Mouse (Mus musculus): ENCODE measurements around the gene Lnpep.

Lnpep gene

GRCm38 (mm10) chr17:17609523-17609922, 15.3 kb downstream of the Lnpep start:
- DNase-seq (ENCODE audit: low read depth, low spot score): no peak

GRCm38 (mm10) chr17:17608416-17608988, 16.3 kb downstream of the Lnpep start:
- DNase-seq (ENCODE audit: low read depth, low spot score): no peak

DNA sequence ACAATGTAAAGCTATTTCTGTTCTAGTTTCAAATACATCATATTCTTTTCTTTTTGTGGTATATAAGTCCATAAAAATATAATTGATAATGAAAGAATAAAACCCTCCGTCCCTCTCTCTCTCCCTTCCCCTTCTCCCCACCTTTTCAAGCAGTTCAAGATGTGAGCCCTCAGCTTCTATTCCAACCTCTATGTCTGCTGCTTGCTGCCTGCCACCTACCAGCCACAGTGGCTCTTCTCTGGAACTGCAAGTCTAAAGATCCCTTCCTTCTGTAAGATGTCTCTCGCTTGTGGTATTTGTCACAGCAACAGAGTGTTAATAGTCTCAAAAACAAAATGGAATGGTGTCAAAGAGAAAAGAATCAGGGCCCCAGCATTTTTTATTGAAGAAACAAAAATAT, 20.3 kb downstream of the Lnpep start:
- DNase-seq (ENCODE audit: low read depth, low spot score): no peak

DNA sequence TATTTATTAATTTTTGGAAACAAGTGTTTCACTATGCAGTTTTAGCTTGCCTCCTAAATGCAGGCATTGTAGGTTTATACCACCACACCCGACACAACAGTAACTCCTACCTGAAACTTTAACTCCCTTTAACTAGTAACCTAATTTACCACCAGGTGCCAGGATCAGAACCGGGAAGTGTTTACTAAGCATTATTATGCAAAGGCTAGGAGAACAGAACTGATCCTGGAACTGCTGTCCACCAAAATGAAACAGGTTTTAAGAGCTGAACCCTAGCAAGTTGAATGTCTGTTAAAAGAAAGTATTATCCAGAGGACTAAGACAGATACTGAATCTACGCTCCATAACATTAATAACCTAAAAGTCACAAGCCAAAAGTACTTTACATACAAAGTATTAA, 21.2 kb downstream of the Lnpep start:
- no peak for DNase-seq (ENCODE audit: low read depth, low spot score)

DNA sequence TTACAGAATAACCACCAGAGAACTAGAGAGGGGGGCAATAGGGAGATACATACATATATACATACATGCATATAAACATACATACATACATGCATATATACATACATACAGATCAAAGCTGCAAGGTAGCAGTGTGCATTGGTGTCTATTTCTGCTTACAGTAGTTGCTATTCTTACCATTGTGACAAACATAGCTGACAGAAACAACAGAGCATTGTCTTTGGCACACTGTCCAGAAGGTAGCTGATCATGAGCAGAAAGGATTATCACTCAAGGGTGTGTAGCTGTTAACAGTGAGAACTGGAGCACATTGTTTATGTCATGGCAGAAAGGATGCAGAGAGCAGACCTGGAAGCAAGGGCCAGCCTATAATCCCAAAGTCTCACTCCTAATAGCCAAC, 22.1 kb downstream of the Lnpep start:
- no peak for DNase-seq (ENCODE audit: low read depth, low spot score)

GRCm38 (mm10) chr17:17602330-17602729, 22.5 kb downstream of the Lnpep start:
- DNase-seq (ENCODE audit: low read depth, low spot score): no peak

- no peak for DNase-seq (ENCODE audit: low read depth, low spot score)
Observed at GRCm38 (mm10) chr17:17600804-17601252, 24.0 kb downstream of the Lnpep start.

GRCm38 (mm10) chr17:17600001-17600400, 24.8 kb downstream of the Lnpep start:
- no peak for DNase-seq (ENCODE audit: low read depth, low spot score)

DNA sequence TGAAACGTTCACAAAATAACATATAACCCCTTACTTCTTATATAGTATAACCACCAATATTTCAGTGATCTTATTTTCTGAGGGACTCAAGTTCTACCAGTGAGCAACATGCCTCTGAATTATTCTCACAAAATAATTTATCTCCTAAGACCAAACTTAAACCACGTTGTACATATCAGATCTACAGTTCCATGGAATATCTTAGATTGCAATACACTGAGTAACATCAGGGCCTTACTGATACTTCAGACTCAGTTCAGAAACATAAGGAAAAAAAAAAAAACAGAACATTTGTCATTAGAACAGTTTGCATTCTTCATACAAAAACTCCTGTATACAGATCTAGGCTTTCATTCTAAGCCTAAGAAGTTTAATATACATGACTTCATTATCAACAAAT, 26.5 kb downstream of the Lnpep start:
- no peak for DNase-seq (ENCODE audit: low read depth, low spot score)

- no peak for DNase-seq (ENCODE audit: low read depth, low spot score)
Observed at GRCm38 (mm10) chr17:17592926-17593325, 31.9 kb downstream of the Lnpep start.

- DNase-seq (ENCODE audit: low read depth, low spot score): no peak
Observed at GRCm38 (mm10) chr17:17587333-17588047, 37.4 kb downstream of the Lnpep start.

- DNase-seq (ENCODE audit: low read depth, low spot score): no peak
Observed at GRCm38 (mm10) chr17:17585115-17585514, 39.7 kb downstream of the Lnpep start.

- no peak for DNase-seq (ENCODE audit: low read depth, low spot score)
Observed at GRCm38 (mm10) chr17:17583896-17584295, 41.0 kb downstream of the Lnpep start.

DNA sequence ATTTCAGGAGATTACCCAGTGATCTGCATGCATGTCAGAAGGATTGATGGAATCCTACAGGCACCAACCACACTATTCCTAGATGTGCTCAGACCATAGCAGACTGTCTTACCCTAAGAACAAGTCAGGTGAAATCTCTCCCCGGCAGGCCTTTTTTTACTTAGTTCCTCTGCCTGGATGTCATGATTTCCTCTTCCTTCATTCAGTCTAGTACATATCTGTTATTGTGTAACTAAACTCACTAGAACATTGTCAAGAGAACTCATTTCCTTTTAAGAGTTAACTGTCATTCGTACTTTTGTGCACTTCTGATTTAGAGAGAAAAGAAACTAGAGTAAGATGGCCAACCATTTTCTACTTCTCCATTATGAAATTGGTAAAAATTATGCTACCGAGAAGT, 43.6 kb downstream of the Lnpep start:
- no peak for DNase-seq (ENCODE audit: low read depth, low spot score)

- DNase-seq (ENCODE audit: low read depth, low spot score): no peak
Observed at GRCm38 (mm10) chr17:17576399-17576798, 48.5 kb downstream of the Lnpep start.

DNA sequence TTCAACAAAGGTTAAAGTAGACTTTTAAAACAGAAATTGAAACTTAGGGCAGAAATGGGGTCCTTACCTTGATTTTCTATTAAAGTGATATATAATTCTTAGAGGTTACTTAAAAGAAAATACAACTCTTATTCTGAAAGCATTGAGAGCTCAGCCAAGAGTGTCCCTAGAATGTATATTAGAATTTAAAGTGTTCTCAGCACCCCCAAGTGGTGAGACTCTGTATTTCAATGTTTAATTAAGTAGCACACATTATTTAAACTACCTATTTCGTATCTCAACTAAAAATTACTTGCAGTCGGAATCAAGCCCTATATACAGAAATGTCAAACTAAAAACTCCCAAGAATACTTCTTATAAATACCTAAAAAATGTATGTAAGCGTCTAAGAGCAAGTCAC, 57.8 kb downstream of the Lnpep start:
- DNase-seq (ENCODE audit: low read depth, low spot score): peak; percentile 14

GRCm38 (mm10) chr17:17548958-17549357, 75.9 kb downstream of the Lnpep start:
- no peak for DNase-seq (ENCODE audit: low read depth, low spot score)

DNA sequence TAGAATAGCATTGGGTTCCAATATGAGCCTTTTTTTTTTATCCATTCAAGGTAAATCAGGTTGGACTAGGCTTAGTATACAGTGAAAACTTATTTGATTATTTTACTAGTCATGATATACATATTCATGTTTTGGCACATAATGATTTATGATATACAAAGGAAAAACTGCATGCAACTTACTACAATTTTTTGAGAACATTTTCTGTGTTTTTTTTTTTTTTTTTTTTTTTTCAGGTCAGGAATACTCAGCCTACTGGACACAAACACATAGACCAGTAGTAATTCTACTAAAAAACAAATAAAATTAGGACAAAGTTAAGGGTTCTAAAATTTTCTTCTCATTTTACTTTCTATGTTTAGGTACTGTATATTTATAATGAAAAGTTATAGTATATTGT, 93.5 kb downstream of the Lnpep start:
- DNase-seq (ENCODE audit: low read depth, low spot score): no peak

- no peak for DNase-seq (ENCODE audit: low read depth, low spot score)
Observed at GRCm38 (mm10) chr17:17516384-17517016, 108.3 kb downstream of the Lnpep start.

DNA sequence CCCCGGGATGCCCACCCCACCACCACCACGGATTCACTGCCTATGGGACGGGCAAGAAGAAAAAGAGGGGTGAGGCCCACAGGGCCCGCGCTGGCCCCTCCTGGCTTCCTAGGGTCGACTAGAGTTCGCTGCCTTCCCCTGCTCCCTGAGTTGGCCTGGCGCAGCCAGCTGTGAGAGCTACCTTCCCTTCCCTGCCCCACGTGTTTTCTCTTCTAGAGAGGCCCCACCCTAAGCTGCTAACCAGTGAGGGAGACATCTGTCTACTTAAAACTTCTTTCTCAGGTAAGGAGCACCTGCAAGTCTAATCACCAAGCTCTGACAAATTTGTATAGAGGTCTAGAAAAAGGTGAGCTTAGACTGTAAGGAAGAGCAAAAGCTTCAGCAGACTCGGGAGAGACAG, 118.2 kb downstream of the Lnpep start:
- no peak for DNase-seq (ENCODE audit: low read depth, low spot score)

DNA sequence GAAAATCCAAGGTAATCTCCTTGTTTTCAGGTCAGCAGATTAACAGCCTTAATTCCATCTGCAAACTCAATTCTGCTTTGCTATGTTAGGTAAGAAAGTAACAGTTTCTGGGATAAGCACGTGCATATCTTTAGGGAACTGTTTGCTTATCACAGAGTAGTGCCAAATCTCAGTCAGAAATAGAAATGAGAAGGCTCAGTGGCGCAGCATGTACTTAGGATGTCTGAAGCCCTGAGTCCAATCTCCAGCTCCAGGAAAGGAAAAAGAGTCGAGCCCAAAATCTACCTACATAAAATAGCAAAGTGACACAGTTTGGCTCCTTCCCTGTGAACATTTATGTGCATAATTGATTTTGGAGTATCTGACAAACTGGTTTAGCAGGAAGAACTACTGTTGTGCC, 125.6 kb downstream of the Lnpep start:
- peak; percentile 16 for DNase-seq (ENCODE audit: low read depth, low spot score)

DNA sequence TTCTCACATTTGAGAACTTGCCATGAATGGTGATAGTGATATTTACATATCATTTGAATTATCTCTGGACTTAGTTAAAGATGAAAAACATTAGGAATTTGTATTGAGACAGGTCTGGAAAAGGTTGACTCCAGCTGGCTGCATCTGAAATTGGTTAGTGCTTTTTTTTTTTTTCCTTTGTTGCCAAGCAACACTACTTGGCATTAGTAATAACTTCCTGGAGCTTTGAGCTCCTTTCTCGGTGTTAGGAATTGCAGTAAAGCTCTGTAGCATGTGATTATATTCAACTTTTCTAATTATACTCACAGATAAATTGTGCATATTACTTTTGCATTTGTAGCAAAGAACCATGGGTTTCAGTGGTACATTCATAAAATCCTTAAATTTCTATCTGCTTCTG, 126.0 kb downstream of the Lnpep start:
- DNase-seq (ENCODE audit: low read depth, low spot score): no peak

- no peak for DNase-seq (ENCODE audit: low read depth, low spot score)
Observed at GRCm38 (mm10) chr17:17496730-17497129, 128.1 kb downstream of the Lnpep start.

Data from brain, embryonic 18.5 days (tissue).